Mouse (Mus musculus) cerebellum, adult 2 months (tissue): Measurements from ENCODE around the gene Vwa8.

ENCODE experiments used
- CTCF ChIP-seq: fragments of 200-500 bp; IDR thresholded peaks from 2 replicates; pipeline ENCODE4 v1.5.1; 2011; ENCODE audit warnings: low read depth, mild to moderate bottlenecking, control low read depth, low read length, moderate library complexity, borderline replicate concordance; ENCODE audit not compliant: insufficient read depth
- POLR2A ChIP-seq: fragments of 200-500 bp; IDR thresholded peaks from 2 replicates; pipeline ENCODE4 v1.6.1; 2011; ENCODE audit warnings: low read length, control low read depth, borderline replicate concordance; ENCODE audit not compliant: insufficient read depth

- TF ChIP-seq CTCF, result no peak
- TF ChIP-seq POLR2A, result no peak
Measured at GRCm38 (mm10) chr14:79158219-79158521, 309.3 kb downstream of the Vwa8 start.
